Mouse (Mus musculus): ENCODE results near the gene Rtcb. TPM values are rescaled to one million over a fixed set of nuclear protein-coding genes. Genes with fewer than 3 reads are reported as not detected.

Gene Rtcb
- polyA plus RNA-seq, 1 experiment from 2014 or later: 61.2 TPM

DNA sequence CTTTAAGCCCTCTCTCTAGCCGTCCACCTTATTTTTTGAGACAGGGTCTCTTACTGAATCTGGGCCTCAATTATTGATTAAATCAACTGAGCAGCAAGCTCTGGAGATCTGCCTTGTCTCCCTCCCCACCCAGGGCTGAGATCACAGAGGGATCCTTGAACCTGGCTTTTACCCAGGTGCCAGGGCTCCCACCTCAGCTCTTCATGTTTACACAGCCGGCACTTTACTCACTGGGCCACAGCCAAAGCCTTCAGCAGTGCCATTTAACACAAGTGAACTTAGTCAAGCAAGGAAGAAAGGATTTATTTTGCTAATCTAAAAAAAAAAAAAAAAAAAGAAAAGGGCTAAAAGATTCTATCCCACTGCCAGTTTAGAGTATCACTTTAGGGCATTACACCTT, 3.2 kb downstream of the Rtcb start:
- H3K9me3 ChIP-seq (replicated peaks; ENCODE audit: control insufficient read depth, low read length): no peaks in the 10 kb centered on the region
- no peak for ATAC-seq (ENCODE audit: low read depth)
- H3K9ac ChIP-seq (ENCODE audit: low read depth, low read length): no peak overlapping the region
- H3K4me2 ChIP-seq (ENCODE audit: low read depth, low read length): no peak overlapping the region
- 69% methylated on average over 2 of the region's 2 CpGs for WGBS (ENCODE audit: insufficient replicate concordance)
- H3K4me1 ChIP-seq (ENCODE audit: control insufficient read depth, low read depth, low read length): peaks cover 3% of the 10 kb centered on the region
- peaks cover 11% of the 10 kb centered on the region; the same call in 1 of the 2 replicates for H3K36me3 ChIP-seq (ENCODE audit: control insufficient read depth, insufficient read depth)
- H3K4me3 ChIP-seq (ENCODE audit: low read depth, low read length): no peak overlapping the region
- no peaks in the 10 kb centered on the region for H3K27me3 ChIP-seq (ENCODE audit: control insufficient read depth, insufficient read depth, low read depth, low read length)
- H3K27ac ChIP-seq (ENCODE audit: low read length): no peak overlapping the region

GRCm38 (mm10) chr10:85953401-85953800, 4.2 kb downstream of the Rtcb start:
- H3K4me3 ChIP-seq (ENCODE audit: low read depth, low read length): no peak overlapping the region

GRCm38 (mm10) chr10:85951765-85952443, 5.7 kb downstream of the Rtcb start:
- Histone ChIP-seq H3K27me3 (ENCODE audit: control insufficient read depth, insufficient read depth, low read depth, low read length) (no peaks in the 10 kb centered on the region), H3K9me3 (replicated peaks; ENCODE audit: control insufficient read depth, low read length) (no peaks in the 10 kb centered on the region), H3K27ac (ENCODE audit: low read length) (no peak overlapping the region), H3K9ac (ENCODE audit: low read depth, low read length) (no peak overlapping the region), H3K4me2 (ENCODE audit: low read depth, low read length) (no peak overlapping the region), H3K36me3 (ENCODE audit: control insufficient read depth, insufficient read depth) (peaks cover 18% of the 10 kb centered on the region), H3K4me1 (ENCODE audit: control insufficient read depth, low read depth, low read length) (peaks cover 3% of the 10 kb centered on the region), H3K4me3 (ENCODE audit: low read depth, low read length) (no peak overlapping the region)
- 71% methylated on average over 6 of the region's 6 CpGs for WGBS (ENCODE audit: insufficient replicate concordance)
- no peak for ATAC-seq (ENCODE audit: low read depth)

More at GRCm38 (mm10) chr10:85953401-85953800, 4.2 kb downstream of the Rtcb start:
- Histone ChIP-seq H3K36me3 (ENCODE audit: control insufficient read depth, insufficient read depth) (peaks cover 16% of the 10 kb centered on the region), H3K9me3 (replicated peaks; ENCODE audit: control insufficient read depth, low read length) (no peaks in the 10 kb centered on the region), H3K4me2 (ENCODE audit: low read depth, low read length) (no peak overlapping the region), H3K4me1 (ENCODE audit: control insufficient read depth, low read depth, low read length) (peaks cover 3% of the 10 kb centered on the region), H3K27me3 (ENCODE audit: control insufficient read depth, insufficient read depth, low read depth, low read length) (no peaks in the 10 kb centered on the region), H3K9ac (ENCODE audit: low read depth, low read length) (no peak overlapping the region), H3K27ac (ENCODE audit: low read length) (no peak overlapping the region)
- ATAC-seq (ENCODE audit: low read depth): no peak
- WGBS (ENCODE audit: insufficient replicate concordance): 69% methylated on average over 3 of the region's 3 CpGs

DNA sequence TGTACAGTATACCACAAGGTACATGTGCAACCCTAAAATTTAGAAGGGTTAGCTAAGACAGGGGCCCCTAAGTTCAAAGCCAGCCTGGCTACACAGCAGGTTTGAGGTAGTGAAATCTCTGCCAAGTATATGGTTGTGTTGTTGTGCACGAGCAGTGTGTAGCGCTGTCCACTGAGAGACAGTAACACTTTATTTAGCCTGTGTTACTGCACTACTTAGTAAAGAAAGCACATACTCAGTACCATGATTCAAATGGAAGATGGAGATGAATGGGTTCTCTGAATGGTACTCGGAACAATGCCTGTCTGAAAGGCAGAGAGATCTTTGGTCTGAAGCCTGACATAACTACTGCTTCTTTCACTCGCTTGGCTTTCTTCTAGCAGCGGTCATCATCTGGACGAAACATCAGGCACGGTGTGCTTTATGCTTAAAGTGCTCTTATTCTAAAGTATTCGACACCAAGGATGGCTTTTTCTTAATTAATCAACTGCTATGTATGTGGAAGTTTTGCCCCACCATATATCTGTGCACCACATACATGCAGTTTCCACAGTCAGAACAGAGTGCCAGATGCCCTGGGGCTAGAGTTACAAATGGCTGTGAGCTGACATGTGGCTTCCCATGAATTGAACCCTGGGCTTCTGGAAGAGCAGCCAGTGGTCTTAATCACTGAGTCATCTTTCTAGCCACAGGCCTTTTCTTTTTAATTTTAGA, 9.0 kb downstream of the Rtcb start:
- H3K9me3 ChIP-seq (replicated peaks; ENCODE audit: control insufficient read depth, low read length): no peaks in the 10 kb centered on the region
- no peak for ATAC-seq (ENCODE audit: low read depth)
- no peak overlapping the region for H3K4me2 ChIP-seq (ENCODE audit: low read depth, low read length)
- H3K9ac ChIP-seq (ENCODE audit: low read depth, low read length): no peak overlapping the region
- H3K4me3 ChIP-seq (ENCODE audit: low read depth, low read length): no peak overlapping the region
- 84% methylated on average over 8 of the region's 8 CpGs for WGBS (ENCODE audit: insufficient replicate concordance)
- H3K4me1 ChIP-seq (ENCODE audit: control insufficient read depth, low read depth, low read length): no peaks in the 10 kb centered on the region
- no peak overlapping the region for H3K27ac ChIP-seq (ENCODE audit: low read length)
- H3K36me3 ChIP-seq (ENCODE audit: control insufficient read depth, insufficient read depth): peaks cover 33% of the 10 kb centered on the region
- no peaks in the 10 kb centered on the region for H3K27me3 ChIP-seq (ENCODE audit: control insufficient read depth, insufficient read depth, low read depth, low read length)

DNA sequence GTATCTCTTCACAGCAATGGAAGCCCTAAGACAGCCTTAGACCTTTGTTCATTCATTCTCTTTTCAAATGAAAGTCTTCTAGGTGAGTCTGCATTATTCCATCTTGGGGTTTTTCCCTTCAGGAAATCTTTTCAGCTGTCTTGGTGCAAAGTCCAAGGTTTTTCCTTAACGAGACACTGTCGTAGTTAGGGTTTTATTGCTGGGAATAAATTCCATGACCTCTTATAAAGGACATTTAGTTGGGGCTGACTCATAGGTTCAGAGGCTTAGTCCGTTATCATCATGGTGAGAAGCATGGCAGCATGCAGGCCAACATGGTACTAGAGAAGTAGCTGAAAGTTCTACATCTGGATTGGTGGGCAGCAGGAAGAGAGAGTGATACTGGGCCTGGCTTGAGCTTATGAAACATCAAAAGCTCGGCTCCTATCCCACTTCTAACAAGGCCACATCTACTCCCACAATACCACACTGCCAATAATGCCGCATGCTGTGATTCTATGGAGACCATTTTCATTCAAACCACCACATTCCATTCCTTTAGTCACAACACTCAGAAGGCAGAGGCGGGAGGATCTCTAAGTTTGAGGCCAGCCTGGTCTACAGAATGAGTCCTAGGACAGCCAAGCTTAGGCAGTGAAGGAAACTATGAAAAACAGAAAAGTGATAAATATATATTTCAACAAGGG, 21.2 kb downstream of the Rtcb start:
- no peaks in the 10 kb centered on the region for H3K27me3 ChIP-seq (ENCODE audit: control insufficient read depth, insufficient read depth, low read depth, low read length)
- H3K27ac ChIP-seq (ENCODE audit: low read length): no peak overlapping the region
- H3K4me2 ChIP-seq (ENCODE audit: low read depth, low read length): no peak overlapping the region
- no peaks in the 10 kb centered on the region for H3K4me1 ChIP-seq (ENCODE audit: control insufficient read depth, low read depth, low read length)
- no peak for ATAC-seq (ENCODE audit: low read depth)
- no peak overlapping the region for H3K9ac ChIP-seq (ENCODE audit: low read depth, low read length)
- no peaks in the 10 kb centered on the region for H3K9me3 ChIP-seq (replicated peaks; ENCODE audit: control insufficient read depth, low read length)
- H3K4me3 ChIP-seq (ENCODE audit: low read depth, low read length): no peak overlapping the region
- H3K36me3 ChIP-seq (ENCODE audit: control insufficient read depth, insufficient read depth): peaks cover 25% of the 10 kb centered on the region
- WGBS (ENCODE audit: insufficient replicate concordance): 78% methylated on average over 6 of the region's 6 CpGs

DNA sequence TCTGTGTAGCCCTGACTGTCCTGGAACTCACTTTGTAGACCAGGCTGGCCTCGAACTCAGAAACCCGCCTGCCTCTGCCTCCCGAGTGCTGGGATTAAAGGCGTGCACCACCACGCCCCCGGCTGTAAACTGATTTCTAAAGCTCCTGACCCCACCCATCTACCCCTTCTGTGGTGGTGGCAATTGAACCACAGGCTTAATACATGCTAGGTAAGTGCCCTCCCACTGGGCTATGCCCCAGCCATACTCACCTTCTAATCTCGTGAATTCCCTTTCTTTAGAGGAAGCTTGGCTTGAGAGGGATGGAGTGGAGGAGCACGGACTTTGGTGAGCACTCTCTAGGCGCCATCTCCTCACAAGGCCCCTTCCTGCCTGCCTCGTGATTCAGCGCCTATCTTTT, 27.7 kb downstream of the Rtcb start:
- no peak for ATAC-seq (ENCODE audit: low read depth)
- 76% methylated on average over 11 of the region's 11 CpGs for WGBS (ENCODE audit: insufficient replicate concordance)

GRCm38 (mm10) chr10:85929208-85929591, 28.4 kb downstream of the Rtcb start:
- H3K4me1 ChIP-seq (ENCODE audit: control insufficient read depth, low read depth, low read length): no peaks in the 10 kb centered on the region; the same call in none of the 2 replicates
- WGBS (ENCODE audit: insufficient replicate concordance): 46% methylated on average over 11 of the region's 11 CpGs
- H3K27me3 ChIP-seq (ENCODE audit: control insufficient read depth, insufficient read depth, low read depth, low read length): peaks cover 26% of the 10 kb centered on the region
- H3K4me2 ChIP-seq (ENCODE audit: low read depth, low read length): no peak overlapping the region
- H3K9me3 ChIP-seq (replicated peaks; ENCODE audit: control insufficient read depth, low read length): no peaks in the 10 kb centered on the region
- no peak for ATAC-seq (ENCODE audit: low read depth)
- H3K27ac ChIP-seq (ENCODE audit: low read length): no peak overlapping the region
- H3K9ac ChIP-seq (ENCODE audit: low read depth, low read length): no peak overlapping the region
- no peaks in the 10 kb centered on the region for H3K36me3 ChIP-seq (ENCODE audit: control insufficient read depth, insufficient read depth)
- H3K4me3 ChIP-seq (ENCODE audit: low read depth, low read length): no peak overlapping the region

More for the DNA sequence above, 27.7 kb downstream of the Rtcb start:
- Histone ChIP-seq H3K4me2 (ENCODE audit: low read depth, low read length) (no peak overlapping the region), H3K27me3 (ENCODE audit: control insufficient read depth, insufficient read depth, low read depth, low read length) (peaks cover 26% of the 10 kb centered on the region), H3K36me3 (ENCODE audit: control insufficient read depth, insufficient read depth) (no peaks in the 10 kb centered on the region), H3K4me1 (ENCODE audit: control insufficient read depth, low read depth, low read length) (no peaks in the 10 kb centered on the region; the same call in none of the 2 replicates), H3K4me3 (ENCODE audit: low read depth, low read length) (no peak overlapping the region), H3K27ac (ENCODE audit: low read length) (no peak overlapping the region), H3K9ac (ENCODE audit: low read depth, low read length) (no peak overlapping the region), H3K9me3 (replicated peaks; ENCODE audit: control insufficient read depth, low read length) (no peaks in the 10 kb centered on the region)

DNA sequence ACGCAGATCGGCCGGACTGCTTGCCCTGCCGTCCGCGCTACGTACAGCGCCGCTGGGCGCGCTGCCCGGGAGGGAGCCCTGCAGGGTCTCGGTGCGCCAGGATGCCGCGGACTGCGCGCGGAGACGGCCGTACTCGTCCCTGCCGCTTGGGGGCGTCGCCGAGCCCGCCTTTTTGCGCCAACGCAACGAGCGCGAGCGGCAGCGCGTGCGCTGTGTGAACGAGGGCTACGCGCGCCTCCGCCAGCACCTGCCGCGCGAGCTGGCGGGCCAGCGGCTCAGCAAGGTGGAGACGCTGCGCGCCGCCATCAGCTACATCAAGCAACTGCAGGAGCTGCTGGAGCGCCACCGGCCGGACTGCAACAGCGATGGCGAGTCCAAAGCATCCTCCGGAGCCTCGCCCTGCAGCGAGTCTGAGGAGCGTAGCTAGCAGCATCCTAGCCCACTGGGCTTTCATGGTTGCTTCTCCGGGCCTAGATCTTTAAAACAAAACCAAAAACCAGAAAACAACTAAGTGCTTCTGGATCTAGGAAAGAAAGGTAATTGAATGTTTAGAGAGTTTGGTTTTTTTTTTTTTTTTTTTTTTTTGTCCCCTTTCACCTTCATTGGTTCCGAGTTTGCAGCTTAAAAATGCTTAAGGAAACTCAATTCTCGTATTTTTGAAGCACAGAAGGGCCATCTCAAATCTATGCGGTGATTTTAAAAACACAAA, 29.0 kb downstream of the Rtcb start:
- Histone ChIP-seq H3K4me1 (ENCODE audit: control insufficient read depth, low read depth, low read length) (no peaks in the 10 kb centered on the region; the same call in none of the 2 replicates), H3K4me2 (ENCODE audit: low read depth, low read length) (peak overlapping the region; percentile 78), H3K27me3 (ENCODE audit: control insufficient read depth, insufficient read depth, low read depth, low read length) (peaks cover 26% of the 10 kb centered on the region), H3K27ac (ENCODE audit: low read length) (no peak overlapping the region), H3K4me3 (ENCODE audit: low read depth, low read length) (peak overlapping the region; percentile 53), H3K9ac (ENCODE audit: low read depth, low read length) (no peak overlapping the region), H3K36me3 (ENCODE audit: control insufficient read depth, insufficient read depth) (no peaks in the 10 kb centered on the region), H3K9me3 (replicated peaks; ENCODE audit: control insufficient read depth, low read length) (no peaks in the 10 kb centered on the region)
- WGBS (ENCODE audit: insufficient replicate concordance): 2% methylated on average over 63 of the region's 63 CpGs
- peak; percentile 39; the same call in 1 of the 2 replicates for ATAC-seq (ENCODE audit: low read depth)

All from liver, embryonic 16.5 days (tissue).